Mouse (Mus musculus): ENCODE measurements at regions not wholly inside any gene's neighbourhood (a gene's known extent, or its start where the extent isn't known, plus 50 kb on each side); places are given as distances from the start of the nearest gene placed in this dataset.

GRCm38 (mm10) chr13:101286029-101286917 is 453.0 kb upstream of the Slc30a5 start:
- no peak for DNase-seq

- no peak for DNase-seq
Measured at GRCm38 (mm10) chr13:101278127-101278526, 444.9 kb upstream of the Slc30a5 start.

GRCm38 (mm10) chr13:101276766-101277165 is 443.5 kb upstream of the Slc30a5 start:
- DNase-seq: no peak

- DNase-seq: no peak
Measured at GRCm38 (mm10) chr13:101274470-101275141, 441.4 kb upstream of the Slc30a5 start.

- no peak for DNase-seq
Measured at GRCm38 (mm10) chr13:101273321-101273720, 440.1 kb upstream of the Slc30a5 start.

GRCm38 (mm10) chr13:101253698-101254468 is 420.7 kb upstream of the Slc30a5 start:
- peak; percentile 17 for DNase-seq

GRCm38 (mm10) chr13:101249369-101249768 is 416.1 kb upstream of the Slc30a5 start:
- no peak for DNase-seq

- no peak for DNase-seq
Measured at GRCm38 (mm10) chr13:101244326-101244725, 411.1 kb upstream of the Slc30a5 start.

GRCm38 (mm10) chr13:101238860-101239259 is 405.6 kb upstream of the Slc30a5 start:
- no peak for DNase-seq

GRCm38 (mm10) chr13:101237035-101237434 is 403.8 kb upstream of the Slc30a5 start:
- no peak for DNase-seq

- DNase-seq: no peak
Measured at GRCm38 (mm10) chr13:101235846-101236245, 402.6 kb upstream of the Slc30a5 start.

GRCm38 (mm10) chr13:101235110-101235509 is 401.9 kb upstream of the Slc30a5 start:
- no peak for DNase-seq

GRCm38 (mm10) chr13:101234550-101234949 is 401.3 kb upstream of the Slc30a5 start:
- no peak for DNase-seq

- DNase-seq: peak; percentile 30
Measured at GRCm38 (mm10) chr13:101233843-101234281, 400.6 kb upstream of the Slc30a5 start.

- peak; percentile 67 for DNase-seq
Measured at GRCm38 (mm10) chr13:101233181-101233842, 400.1 kb upstream of the Slc30a5 start.

GRCm38 (mm10) chr13:101229861-101230260 is 396.6 kb upstream of the Slc30a5 start:
- DNase-seq: no peak

- DNase-seq: no peak
Measured at GRCm38 (mm10) chr13:101225366-101225765, 392.1 kb upstream of the Slc30a5 start.

- DNase-seq: no peak
Measured at GRCm38 (mm10) chr13:101221331-101222043, 388.3 kb upstream of the Slc30a5 start.

- DNase-seq: no peak
Measured at GRCm38 (mm10) chr13:101219568-101219967, 386.3 kb upstream of the Slc30a5 start.

GRCm38 (mm10) chr13:101216897-101217480 is 383.8 kb upstream of the Slc30a5 start:
- DNase-seq: no peak

GRCm38 (mm10) chr13:101216421-101216820 is 383.2 kb upstream of the Slc30a5 start:
- DNase-seq: no peak

All from embryo, embryonic 11 days (tissue).